Mouse (Mus musculus): ENCODE results near the gene Olfr694. TPM values are rescaled to one million over a fixed set of nuclear protein-coding genes. Genes with fewer than 3 reads are reported as not detected.

Olfr694 gene
- polyA plus RNA-seq, 1 experiment from 2014 or later = not detected

DNA sequence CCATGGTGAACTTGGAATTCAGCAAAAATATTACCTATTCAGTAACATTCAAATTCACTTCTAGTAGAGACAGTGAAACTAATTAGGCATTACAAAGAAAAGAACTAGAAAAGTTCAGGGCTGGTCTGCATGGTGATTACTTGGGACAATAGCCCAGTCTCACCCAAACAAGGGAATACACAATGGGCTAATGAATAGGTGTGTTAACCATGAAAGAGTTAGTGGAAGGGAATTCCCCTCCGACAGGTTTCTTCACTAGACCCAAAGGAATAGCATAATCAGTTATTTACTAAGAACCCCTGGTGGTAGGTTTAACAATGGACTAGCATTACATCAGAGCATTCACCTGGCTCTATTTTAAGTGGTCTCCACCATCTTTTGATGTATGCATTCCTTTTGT lies 46.4 kb downstream of the Olfr694 start:
- WGBS = 59% methylated on average over 1 of the region's 1 CpGs
- Histone ChIP-seq H3K36me3 (replicated peaks) (no peaks in the 10 kb centered on the region), H3K9me3 (no peaks in the 10 kb centered on the region), H3K4me1 (no peaks in the 10 kb centered on the region), H3K27me3 (ENCODE audit: poor library complexity, severe bottlenecking) (no peaks in the 10 kb centered on the region), H3K4me3 (no peak overlapping the region), H3K27ac (no peak overlapping the region)
- no peak for DNase-seq (ENCODE audit: extremely low spot score, low spot score)

DNA sequence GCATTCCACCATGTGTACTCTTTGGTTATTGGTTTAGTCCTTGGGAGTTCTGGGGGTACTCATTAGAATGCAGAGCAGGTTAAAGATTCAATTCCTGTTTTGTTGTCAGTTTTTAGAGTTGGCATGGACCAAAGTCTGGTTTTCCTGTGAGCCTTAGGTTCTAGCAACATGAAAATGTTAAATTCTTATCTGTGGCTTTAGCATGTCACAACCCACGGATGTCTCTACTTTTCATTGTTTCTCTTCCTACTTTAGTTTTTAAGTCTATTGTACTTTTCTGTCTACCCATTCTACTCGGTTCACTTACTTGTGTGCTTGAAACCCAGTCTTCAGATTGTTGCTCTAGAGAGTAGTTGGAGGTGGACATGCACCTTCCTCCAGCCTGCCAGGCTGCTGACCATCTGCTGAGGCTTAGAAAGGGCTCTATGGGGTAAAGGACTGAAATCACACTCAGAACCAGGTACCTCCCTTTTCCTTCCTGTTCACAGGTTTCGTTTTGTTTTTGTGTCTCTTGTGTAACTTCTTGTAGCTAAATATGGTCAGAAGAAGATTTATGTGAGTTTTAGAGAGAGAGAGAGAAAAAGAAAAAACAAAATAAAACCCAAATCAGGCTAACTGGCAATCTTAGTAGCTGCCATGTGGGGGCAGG lies 47.3 kb downstream of the Olfr694 start:
- 76% methylated on average over 3 of the region's 3 CpGs for WGBS
- no peaks in the 10 kb centered on the region for H3K27me3 ChIP-seq (ENCODE audit: poor library complexity, severe bottlenecking)

DNA sequence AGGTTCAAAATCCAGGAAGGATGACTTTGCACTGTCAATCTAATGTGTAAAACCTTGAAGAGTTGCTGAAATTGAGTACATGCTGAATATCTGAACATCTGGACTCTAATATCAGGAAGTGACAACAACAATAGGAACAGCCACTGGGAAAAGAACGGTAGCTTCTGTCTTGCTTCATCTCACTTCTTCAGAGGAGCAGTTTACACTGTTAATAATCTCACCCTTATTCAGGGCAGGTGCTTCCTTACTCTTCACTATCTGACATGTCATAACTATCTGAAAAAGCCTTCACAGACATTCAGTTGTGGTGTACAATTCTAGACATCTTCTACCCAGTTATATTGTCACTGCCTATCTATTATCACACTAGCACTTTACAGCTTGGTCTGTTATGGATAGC lies 50.8 kb downstream of the Olfr694 start:
- Histone ChIP-seq H3K4me3 (no peak overlapping the region), H3K9me3 (0 out of 2 replicates have a peak, but pooled peaks cover 3% of the 10 kb centered on the region), H3K36me3 (replicated peaks) (no peaks in the 10 kb centered on the region), H3K27me3 (ENCODE audit: poor library complexity, severe bottlenecking) (no peaks in the 10 kb centered on the region), H3K27ac (no peak overlapping the region), H3K4me1 (no peaks in the 10 kb centered on the region)
- no peak for DNase-seq (ENCODE audit: extremely low spot score, low spot score)
- WGBS = 85% methylated on average over 1 of the region's 1 CpGs

More for the DNA sequence above, 47.3 kb downstream of the Olfr694 start:
- H3K9me3 ChIP-seq = no peaks in the 10 kb centered on the region
- no peaks in the 10 kb centered on the region for H3K4me1 ChIP-seq
- DNase-seq (ENCODE audit: extremely low spot score, low spot score) = no peak
- H3K27ac ChIP-seq = no peak overlapping the region
- H3K4me3 ChIP-seq = no peak overlapping the region
- no peaks in the 10 kb centered on the region for H3K36me3 ChIP-seq (replicated peaks)

DNA sequence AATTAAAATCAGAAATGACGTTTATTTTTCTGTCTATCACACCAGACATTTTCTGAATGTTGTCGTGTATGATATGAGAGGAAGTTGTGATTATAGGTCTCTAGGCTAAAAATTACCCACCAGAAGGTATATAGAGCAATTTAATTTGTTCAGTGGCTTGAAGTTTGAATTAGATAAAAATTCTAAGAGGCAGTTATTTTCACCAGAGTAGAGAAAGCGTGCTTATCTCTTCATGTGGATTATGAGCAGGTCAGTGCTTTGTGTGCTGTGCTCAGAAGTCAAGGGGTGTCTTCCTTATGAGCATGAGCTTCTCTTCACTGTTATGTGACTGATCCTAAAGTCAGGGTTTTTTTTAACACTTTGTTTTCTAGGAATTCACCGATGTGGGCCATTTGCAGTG lies 56.1 kb downstream of the Olfr694 start:
- Histone ChIP-seq H3K4me1 (no peaks in the 10 kb centered on the region), H3K36me3 (replicated peaks) (no peaks in the 10 kb centered on the region), H3K4me3 (no peak overlapping the region), H3K27ac (no peak overlapping the region), H3K9me3 (0 out of 2 replicates have a peak, but pooled peaks cover 3% of the 10 kb centered on the region), H3K27me3 (ENCODE audit: poor library complexity, severe bottlenecking) (no peaks in the 10 kb centered on the region)
- WGBS = 89% methylated on average over 4 of the region's 4 CpGs
- DNase-seq (ENCODE audit: extremely low spot score, low spot score) = no peak

Other genes starting within 250 kb of the Olfr694 start
- not detected in 2 replicates for gene Olfr693, start 11.2 kb downstream of the Olfr694 start, polyA plus RNA-seq (2016; fragmentation: Nextera tagmentation; extraction: Ambion mirVana)
- gene Olfr695, start 24.6 kb upstream of the Olfr694 start, polyA plus RNA-seq (2016; fragmentation: Nextera tagmentation; extraction: Ambion mirVana) = not detected in 2 replicates
- not detected in 2 replicates for gene Olfr697, start 50.6 kb upstream of the Olfr694 start, polyA plus RNA-seq (2016; fragmentation: Nextera tagmentation; extraction: Ambion mirVana)
- gene Olfr698, start 63.6 kb upstream of the Olfr694 start, polyA plus RNA-seq (2016; fragmentation: Nextera tagmentation; extraction: Ambion mirVana) = not detected in 2 replicates
- not detected in 2 replicates for gene Olfr699, start 101.4 kb upstream of the Olfr694 start, polyA plus RNA-seq (2016; fragmentation: Nextera tagmentation; extraction: Ambion mirVana)
- gene Olfr700, start 117.0 kb upstream of the Olfr694 start, polyA plus RNA-seq (2016; fragmentation: Nextera tagmentation; extraction: Ambion mirVana) = not detected in 2 replicates
- gene Olfr701, start 122.3 kb upstream of the Olfr694 start, polyA plus RNA-seq (2016; fragmentation: Nextera tagmentation; extraction: Ambion mirVana) = not detected in 2 replicates
- not detected in 2 replicates for gene Olfr702, start 142.1 kb upstream of the Olfr694 start, polyA plus RNA-seq (2016; fragmentation: Nextera tagmentation; extraction: Ambion mirVana)
- gene Olfr703, start 151.5 kb upstream of the Olfr694 start, polyA plus RNA-seq (2016; fragmentation: Nextera tagmentation; extraction: Ambion mirVana) = not detected in 2 replicates
- gene Olfr704, start 171.4 kb upstream of the Olfr694 start, polyA plus RNA-seq (2016; fragmentation: Nextera tagmentation; extraction: Ambion mirVana) = not detected in 2 replicates
- gene Olfr705, start 185.1 kb upstream of the Olfr694 start, polyA plus RNA-seq (2016; fragmentation: Nextera tagmentation; extraction: Ambion mirVana) = not detected in 2 replicates
- gene Olfr706, start 196.3 kb upstream of the Olfr694 start, polyA plus RNA-seq (2016; fragmentation: Nextera tagmentation; extraction: Ambion mirVana) = not detected in 2 replicates
- not detected in 2 replicates for gene Olfr707, start 209.4 kb upstream of the Olfr694 start, polyA plus RNA-seq (2016; fragmentation: Nextera tagmentation; extraction: Ambion mirVana)
- gene Olfr1532-ps1, start 216.2 kb upstream of the Olfr694 start, polyA plus RNA-seq (2016; fragmentation: Nextera tagmentation; extraction: Ambion mirVana) = not detected in 2 replicates
- gene Olfr709-ps1, start 240.4 kb upstream of the Olfr694 start, polyA plus RNA-seq (2016; fragmentation: Nextera tagmentation; extraction: Ambion mirVana) = not detected in 2 replicates